Mouse (Mus musculus): ENCODE data around the gene Olfr555. TPM values are rescaled to one million over a fixed set of nuclear protein-coding genes. Genes with fewer than 3 reads are reported as not detected.
"Not testable (repeated sequence)": the region's sequence is repeated elsewhere in the genome, so short reads cannot be mapped to it uniquely, and the experiment has no call there.

Gene Olfr555
- not detected in 2 replicates for polyA plus RNA-seq (2015; fragmentation: Nextera tagmentation; extraction: Ambion mirVana)

GRCm38 (mm10) chr7:102658523-102658922, at the start of gene Olfr555:
TSS of gene Olfr555 (plus strand) at chr7:102658823.
- no peak for ATAC-seq (ENCODE audit: low FRiP score)
- H3K9ac ChIP-seq = no peak within 1 kb of the TSS
- H3K4me1 ChIP-seq (replicated peaks) = no peaks in the 10 kb centered on the region
- no peak within 1 kb of the TSS for H3K4me2 ChIP-seq
- WGBS = 85% methylated on average over 1 of the region's 1 CpGs
- no peaks in the 10 kb centered on the region for H3K27me3 ChIP-seq
- H3K4me3 ChIP-seq = no peak within 1 kb of the TSS
- no peaks in the 10 kb centered on the region for H3K9me3 ChIP-seq
- H3K27ac ChIP-seq = no peak within 1 kb of the TSS
- no peaks in the 10 kb centered on the region for H3K36me3 ChIP-seq

- no peaks in the 10 kb centered on the region for H3K4me1 ChIP-seq (replicated peaks)
- no peaks in the 10 kb centered on the region for H3K9me3 ChIP-seq
- H3K27ac ChIP-seq = no peak within 1 kb of the TSS
- no peak for ATAC-seq (ENCODE audit: low FRiP score)
- no peaks in the 10 kb centered on the region for H3K27me3 ChIP-seq
- H3K36me3 ChIP-seq = no peaks in the 10 kb centered on the region
- H3K4me3 ChIP-seq = no peak within 1 kb of the TSS
- H3K4me2 ChIP-seq = no peak within 1 kb of the TSS
- H3K9ac ChIP-seq = no peak within 1 kb of the TSS
Measured at GRCm38 (mm10) chr7:102618118-102618517, 40.5 kb upstream of the Olfr555 start, which contains the start of gene Olfr553. TSS of gene Olfr553 (minus strand) at chr7:102618218.

- no peaks in the 10 kb centered on the region for H3K9me3 ChIP-seq
- H3K4me2 ChIP-seq = no peak overlapping the region
- H3K9ac ChIP-seq = no peak overlapping the region
- no peaks in the 10 kb centered on the region for H3K4me1 ChIP-seq (replicated peaks)
- H3K36me3 ChIP-seq = no peaks in the 10 kb centered on the region
- 74% methylated on average over 5 of the region's 5 CpGs for WGBS
- no peaks in the 10 kb centered on the region for H3K27me3 ChIP-seq
- ATAC-seq (ENCODE audit: low FRiP score) = no peak
- no peak overlapping the region for H3K4me3 ChIP-seq
- H3K27ac ChIP-seq = no peak overlapping the region
Measured at GRCm38 (mm10) chr7:102619608-102620007, 39.0 kb upstream of the Olfr555 start.

GRCm38 (mm10) chr7:102620368-102620767, 38.3 kb upstream of the Olfr555 start:
- not testable (repeated sequence) for H3K4me3 ChIP-seq; H3K4me1 ChIP-seq (replicated peaks); H3K9ac ChIP-seq; H3K4me2 ChIP-seq; H3K9me3 ChIP-seq; H3K36me3 ChIP-seq; H3K27ac ChIP-seq; H3K27me3 ChIP-seq; ATAC-seq (ENCODE audit: low FRiP score)
- 89% methylated on average over 19 of the region's 19 CpGs for WGBS

- Histone ChIP-seq H3K9me3 (no peaks in the 10 kb centered on the region), H3K4me1 (replicated peaks) (no peaks in the 10 kb centered on the region), H3K27me3 (no peaks in the 10 kb centered on the region), H3K27ac (no peak overlapping the region), H3K9ac (no peak overlapping the region), H3K4me2 (no peak overlapping the region), H3K4me3 (no peak overlapping the region), H3K36me3 (no peaks in the 10 kb centered on the region)
- WGBS = 31% methylated on average over 3 of the region's 3 CpGs
- no peak for ATAC-seq (ENCODE audit: low FRiP score)
Measured at GRCm38 (mm10) chr7:102636665-102637064, 22.0 kb upstream of the Olfr555 start.

- Histone ChIP-seq H3K4me2 (no peak within 1 kb of the TSS), H3K27ac (no peak within 1 kb of the TSS), H3K9me3 (no peaks in the 10 kb centered on the region), H3K4me1 (replicated peaks) (no peaks in the 10 kb centered on the region), H3K36me3 (no peaks in the 10 kb centered on the region), H3K4me3 (no peak within 1 kb of the TSS), H3K27me3 (no peaks in the 10 kb centered on the region), H3K9ac (no peak within 1 kb of the TSS)
- WGBS = 76% methylated on average over 1 of the region's 1 CpGs
- no peak for ATAC-seq (ENCODE audit: low FRiP score)
Measured at GRCm38 (mm10) chr7:102638132-102638531, 20.5 kb upstream of the Olfr555 start, which contains the start of gene Olfr554. TSS of gene Olfr554 (plus strand) at chr7:102638432.

- not testable (repeated sequence) for H3K27ac ChIP-seq; H3K36me3 ChIP-seq; H3K4me3 ChIP-seq; H3K9me3 ChIP-seq; H3K4me1 ChIP-seq (replicated peaks); ATAC-seq (ENCODE audit: low FRiP score); H3K4me2 ChIP-seq; H3K27me3 ChIP-seq; H3K9ac ChIP-seq
- 90% methylated on average over 4 of the region's 4 CpGs for WGBS
Measured at GRCm38 (mm10) chr7:102644945-102645344, 13.7 kb upstream of the Olfr555 start.

GRCm38 (mm10) chr7:102664599-102664998, 6.0 kb downstream of the Olfr555 start, which contains the start of gene Olfr556:
TSS of gene Olfr556 (plus strand) at chr7:102664899.
- Histone ChIP-seq H3K4me3 (no peak within 1 kb of the TSS), H3K27me3 (no peaks in the 10 kb centered on the region), H3K4me1 (replicated peaks) (no peaks in the 10 kb centered on the region), H3K4me2 (no peak within 1 kb of the TSS), H3K9ac (no peak within 1 kb of the TSS), H3K9me3 (no peaks in the 10 kb centered on the region), H3K36me3 (no peaks in the 10 kb centered on the region), H3K27ac (no peak within 1 kb of the TSS)
- WGBS = 41% methylated on average over 3 of the region's 3 CpGs
- no peak for ATAC-seq (ENCODE audit: low FRiP score)

GRCm38 (mm10) chr7:102665378-102665777, 6.8 kb downstream of the Olfr555 start:
- no peak for ATAC-seq (ENCODE audit: low FRiP score)
- Histone ChIP-seq H3K27me3 (no peaks in the 10 kb centered on the region), H3K4me3 (no peak overlapping the region), H3K4me2 (no peak overlapping the region), H3K9ac (no peak overlapping the region), H3K9me3 (no peaks in the 10 kb centered on the region), H3K27ac (no peak overlapping the region), H3K36me3 (no peaks in the 10 kb centered on the region), H3K4me1 (replicated peaks) (no peaks in the 10 kb centered on the region)
- WGBS = 51% methylated on average over 2 of the region's 2 CpGs

- H3K9ac ChIP-seq = no peak overlapping the region
- H3K27me3 ChIP-seq = no peaks in the 10 kb centered on the region
- no peak for ATAC-seq (ENCODE audit: low FRiP score)
- 92% methylated on average over 2 of the region's 2 CpGs for WGBS
- no peaks in the 10 kb centered on the region for H3K4me1 ChIP-seq (replicated peaks)
- H3K4me3 ChIP-seq = no peak overlapping the region
- no peak overlapping the region for H3K27ac ChIP-seq
- H3K36me3 ChIP-seq = peaks cover 4% of the 10 kb centered on the region; the same call in 1 of the 2 replicates
- no peaks in the 10 kb centered on the region for H3K9me3 ChIP-seq
- H3K4me2 ChIP-seq = no peak overlapping the region
Measured at GRCm38 (mm10) chr7:102676225-102676624, 17.6 kb downstream of the Olfr555 start.

- Histone ChIP-seq H3K27me3 (no peaks in the 10 kb centered on the region), H3K9me3 (no peaks in the 10 kb centered on the region), H3K27ac (no peak overlapping the region), H3K9ac (no peak overlapping the region), H3K36me3 (peaks cover 4% of the 10 kb centered on the region; the same call in 1 of the 2 replicates), H3K4me3 (no peak overlapping the region), H3K4me1 (replicated peaks) (no peaks in the 10 kb centered on the region), H3K4me2 (no peak overlapping the region)
- 97% methylated on average over 1 of the region's 1 CpGs for WGBS
- no peak for ATAC-seq (ENCODE audit: low FRiP score)
Measured at GRCm38 (mm10) chr7:102681916-102682315, 23.3 kb downstream of the Olfr555 start.

- ATAC-seq (ENCODE audit: low FRiP score) = peak; percentile 99
- 0 out of 2 replicates have a peak, but pooled peaks cover 4% of the 10 kb centered on the region for H3K4me1 ChIP-seq (replicated peaks)
- WGBS = under 1% methylated on average over 40 of the region's 40 CpGs
- H3K27ac ChIP-seq = peak within 1 kb of the TSS; percentile 81
- no peaks in the 10 kb centered on the region for H3K27me3 ChIP-seq
- no peaks in the 10 kb centered on the region for H3K36me3 ChIP-seq
- H3K9ac ChIP-seq = peak within 1 kb of the TSS; percentile 76
- peak within 1 kb of the TSS; percentile 64 for H3K4me3 ChIP-seq
- no peaks in the 10 kb centered on the region for H3K9me3 ChIP-seq
- H3K4me2 ChIP-seq = peak within 1 kb of the TSS; percentile 73
Measured at GRCm38 (mm10) chr7:102686944-102687501, 28.4 kb downstream of the Olfr555 start, which contains the start of gene Trim68. TSS of gene Trim68 (minus strand) at chr7:102687327.
